Mouse (Mus musculus) limb, embryonic 10.5 days (tissue): ENCODE results near the gene Adam1b. TPM values are rescaled to one million over a fixed set of nuclear protein-coding genes. Genes with fewer than 3 reads are reported as not detected.
"Not testable (repeated sequence)": the region's sequence is repeated elsewhere in the genome, so short reads cannot be mapped to it uniquely, and the experiment has no call there.

Source experiments
- DNase-seq: peaks from one replicate; pipeline ENCODE4 v3.0.0-alpha.2; 2017; ENCODE audit warnings: low spot score
- H3K27ac ChIP-seq: fragments of 300-500 bp; sonication (generic); 2 replicates; pipeline ENCODE4 v1.5.1; 2016; ENCODE audit warnings: mild to moderate bottlenecking
- H3K27me3 ChIP-seq: fragments of 300-500 bp; sonication (generic); 2 replicates; pipeline ENCODE4 v1.6.1; 2016; ENCODE audit warnings: low read depth, mild to moderate bottlenecking; ENCODE audit not compliant: poor library complexity, severe bottlenecking
- H3K36me3 ChIP-seq: fragments of 300-500 bp; sonication (generic); 2 replicates; pipeline ENCODE4 v1.6.1; 2016; ENCODE audit warnings: mild to moderate bottlenecking, moderate library complexity
- H3K4me1 ChIP-seq: fragments of 300-500 bp; sonication (generic); 2 replicates; pipeline ENCODE4 v1.6.1; 2016
- H3K4me3 ChIP-seq: fragments of 300-500 bp; sonication (generic); 2 replicates; pipeline ENCODE4 v1.5.1; 2016; ENCODE audit warnings: mild to moderate bottlenecking, moderate library complexity
- H3K9me3 ChIP-seq: fragments of 300-500 bp; sonication (generic); replicated peaks from 2 replicates; pipeline ENCODE4 v1.6.1; 2016; ENCODE audit warnings: mild to moderate bottlenecking
- WGBS: fragments of 180-500 bp; shearing (Covaris S2); methylation state at CpG from one replicate; pipeline ENCODE4 v1.1.7; 2016; 5-methylcytosine and 5-hydroxymethylcytosine counted together
- polyA plus RNA-seq: library from polyadenylated mRNA; unstranded; fragments of >200 nt; fragmentation: Nextera tagmentation; extraction: Ambion mirVana; gene quantifications from 2 replicates; pipeline ENCODE4 v1.2.1, GENCODE M21; 2016

Adam1b gene
- polyA plus RNA-seq, 1 experiment from 2014 or later = not detected

- Histone ChIP-seq H3K4me3 (no peak overlapping the region), H3K27me3 (no peaks in the 10 kb centered on the region), H3K36me3 (peaks cover 96% of the 10 kb centered on the region), H3K27ac (no peak overlapping the region), H3K9me3 (no peaks in the 10 kb centered on the region), H3K4me1 (no peaks in the 10 kb centered on the region)
- 92% methylated on average over 5 of the region's 5 CpGs for WGBS
- peak; percentile 39 for DNase-seq
Measured at GRCm38 (mm10) chr5:121534521-121534920, 31.3 kb upstream of the Adam1b start.

GRCm38 (mm10) chr5:121526961-121527360 is 23.7 kb upstream of the Adam1b start:
- H3K9me3 ChIP-seq = no peaks in the 10 kb centered on the region
- no peak overlapping the region for H3K27ac ChIP-seq
- H3K4me1 ChIP-seq = no peaks in the 10 kb centered on the region
- H3K4me3 ChIP-seq = no peak overlapping the region
- no peak for DNase-seq
- no peaks in the 10 kb centered on the region for H3K27me3 ChIP-seq
- peaks cover 93% of the 10 kb centered on the region for H3K36me3 ChIP-seq
- WGBS = 71% methylated on average over 8 of the region's 8 CpGs

GRCm38 (mm10) chr5:121526526-121526925 is 23.3 kb upstream of the Adam1b start:
- H3K27ac ChIP-seq = no peak overlapping the region
- WGBS = 86% methylated on average over 7 of the region's 7 CpGs
- peaks cover 93% of the 10 kb centered on the region for H3K36me3 ChIP-seq
- no peaks in the 10 kb centered on the region for H3K27me3 ChIP-seq
- H3K4me1 ChIP-seq = no peaks in the 10 kb centered on the region
- DNase-seq = no peak
- no peaks in the 10 kb centered on the region for H3K9me3 ChIP-seq
- no peak overlapping the region for H3K4me3 ChIP-seq

- no peak for DNase-seq
- no peak overlapping the region for H3K4me3 ChIP-seq
- peaks cover 93% of the 10 kb centered on the region for H3K36me3 ChIP-seq
- no peak overlapping the region for H3K27ac ChIP-seq
- H3K4me1 ChIP-seq = no peaks in the 10 kb centered on the region
- no peaks in the 10 kb centered on the region for H3K27me3 ChIP-seq
- WGBS = 87% methylated on average over 14 of the region's 14 CpGs
- H3K9me3 ChIP-seq = no peaks in the 10 kb centered on the region
Measured at GRCm38 (mm10) chr5:121525774-121526450, 22.7 kb upstream of the Adam1b start.

GRCm38 (mm10) chr5:121519758-121520157 is 16.5 kb upstream of the Adam1b start:
- DNase-seq, H3K4me1 ChIP-seq, H3K27ac ChIP-seq, H3K4me3 ChIP-seq, H3K9me3 ChIP-seq, H3K27me3 ChIP-seq: not testable (repeated sequence)
- 95% methylated on average over 11 of the region's 17 CpGs for WGBS
- peaks cover 69% of the 10 kb centered on the region for H3K36me3 ChIP-seq

GRCm38 (mm10) chr5:121518983-121519382 is 15.7 kb upstream of the Adam1b start:
- no peaks in the 10 kb centered on the region for H3K4me1 ChIP-seq
- H3K27me3 ChIP-seq = no peaks in the 10 kb centered on the region
- H3K27ac ChIP-seq = no peak overlapping the region
- DNase-seq = no peak
- no peaks in the 10 kb centered on the region for H3K9me3 ChIP-seq
- H3K36me3 ChIP-seq = peaks cover 61% of the 10 kb centered on the region
- WGBS = 93% methylated on average over 9 of the region's 9 CpGs
- H3K4me3 ChIP-seq = no peak overlapping the region

- H3K4me1 ChIP-seq = no peaks in the 10 kb centered on the region
- no peak for DNase-seq
- H3K27ac ChIP-seq = no peak overlapping the region
- no peaks in the 10 kb centered on the region for H3K27me3 ChIP-seq
- 87% methylated on average over 7 of the region's 7 CpGs for WGBS
- no peak overlapping the region for H3K4me3 ChIP-seq
- no peaks in the 10 kb centered on the region for H3K9me3 ChIP-seq
- H3K36me3 ChIP-seq = no peaks in the 10 kb centered on the region
Measured at GRCm38 (mm10) chr5:121510009-121510408, 6.8 kb upstream of the Adam1b start.

GRCm38 (mm10) chr5:121506846-121507245 is 3.6 kb upstream of the Adam1b start:
- Histone ChIP-seq H3K36me3 (no peaks in the 10 kb centered on the region), H3K4me3 (no peak overlapping the region), H3K27me3 (no peaks in the 10 kb centered on the region), H3K4me1 (no peaks in the 10 kb centered on the region), H3K9me3 (no peaks in the 10 kb centered on the region), H3K27ac (no peak overlapping the region)
- no peak for DNase-seq
- 92% methylated on average over 1 of the region's 1 CpGs for WGBS

DNA sequence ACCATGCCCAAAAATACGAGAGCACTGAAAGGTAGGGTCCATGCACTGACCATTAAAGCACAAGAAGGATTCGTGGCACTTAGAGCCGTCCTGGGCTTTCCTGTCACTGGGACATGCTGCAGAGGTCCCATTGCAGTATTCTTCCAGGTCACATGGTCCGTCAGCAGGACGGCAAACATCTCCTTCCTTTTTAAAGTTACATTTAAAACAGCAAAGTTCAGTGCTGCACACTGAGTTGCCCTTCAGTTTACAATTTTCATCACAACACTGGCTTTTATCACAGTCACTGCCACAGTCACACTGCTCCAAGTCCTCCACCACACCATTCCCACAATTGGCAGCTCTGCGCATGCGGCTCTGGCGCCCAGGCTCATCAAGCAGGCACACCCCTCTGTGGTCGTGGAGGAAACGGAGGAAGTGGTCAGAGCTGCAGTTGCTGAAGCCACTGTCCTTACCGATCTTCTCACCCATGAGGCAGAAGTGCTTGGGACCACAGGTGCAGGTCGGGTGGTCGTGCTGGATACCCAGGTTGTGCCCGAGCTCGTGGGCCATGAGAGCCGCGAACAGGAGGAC is 1.7 kb downstream of the Adam1b start:
- DNase-seq, H3K4me1 ChIP-seq, H3K27me3 ChIP-seq, H3K9me3 ChIP-seq, H3K36me3 ChIP-seq, H3K4me3 ChIP-seq, H3K27ac ChIP-seq: not testable (repeated sequence)
- WGBS = 78% methylated on average over 11 of the region's 17 CpGs

- WGBS = 75% methylated on average over 7 of the region's 7 CpGs
- Histone ChIP-seq H3K4me1 (no peaks in the 10 kb centered on the region), H3K36me3 (no peaks in the 10 kb centered on the region), H3K27ac (no peak overlapping the region), H3K4me3 (no peak overlapping the region), H3K9me3 (no peaks in the 10 kb centered on the region), H3K27me3 (no peaks in the 10 kb centered on the region)
- DNase-seq = no peak
Measured at GRCm38 (mm10) chr5:121500719-121501118, 2.5 kb downstream of the Adam1b start.

GRCm38 (mm10) chr5:121493305-121493704 is 9.9 kb downstream of the Adam1b start:
- H3K4me3 ChIP-seq = no peak overlapping the region
- no peaks in the 10 kb centered on the region for H3K9me3 ChIP-seq
- peaks cover 10% of the 10 kb centered on the region for H3K4me1 ChIP-seq
- no peak for DNase-seq
- no peaks in the 10 kb centered on the region for H3K36me3 ChIP-seq
- H3K27ac ChIP-seq = no peak overlapping the region
- no peaks in the 10 kb centered on the region for H3K27me3 ChIP-seq
- WGBS = 81% methylated on average over 8 of the region's 8 CpGs

DNA sequence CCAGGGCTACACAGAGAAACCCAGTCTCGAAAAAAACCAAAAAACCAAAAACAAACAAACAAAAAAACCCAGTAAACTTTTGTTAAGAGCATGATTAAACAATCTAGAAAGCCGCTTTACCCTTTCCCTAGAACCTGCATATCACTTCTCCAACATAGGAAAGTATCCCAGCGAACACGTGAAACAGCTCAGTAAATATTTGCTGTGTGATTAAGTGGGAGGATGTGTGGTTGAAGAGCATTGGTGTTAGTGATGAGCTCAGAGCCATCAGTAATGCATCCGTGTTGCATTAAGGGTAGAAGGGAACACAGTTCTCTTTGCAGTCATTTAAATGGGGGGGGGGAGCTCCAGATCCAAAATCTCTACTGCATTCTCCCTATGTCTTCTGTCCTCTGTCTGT is 18.4 kb downstream of the Adam1b start:
- H3K27me3 ChIP-seq = no peaks in the 10 kb centered on the region
- H3K9me3 ChIP-seq = no peaks in the 10 kb centered on the region
- H3K4me1 ChIP-seq = no peaks in the 10 kb centered on the region
- H3K27ac ChIP-seq = no peak overlapping the region
- 87% methylated on average over 5 of the region's 5 CpGs for WGBS
- no peaks in the 10 kb centered on the region for H3K36me3 ChIP-seq
- no peak for DNase-seq
- H3K4me3 ChIP-seq = no peak overlapping the region

DNA sequence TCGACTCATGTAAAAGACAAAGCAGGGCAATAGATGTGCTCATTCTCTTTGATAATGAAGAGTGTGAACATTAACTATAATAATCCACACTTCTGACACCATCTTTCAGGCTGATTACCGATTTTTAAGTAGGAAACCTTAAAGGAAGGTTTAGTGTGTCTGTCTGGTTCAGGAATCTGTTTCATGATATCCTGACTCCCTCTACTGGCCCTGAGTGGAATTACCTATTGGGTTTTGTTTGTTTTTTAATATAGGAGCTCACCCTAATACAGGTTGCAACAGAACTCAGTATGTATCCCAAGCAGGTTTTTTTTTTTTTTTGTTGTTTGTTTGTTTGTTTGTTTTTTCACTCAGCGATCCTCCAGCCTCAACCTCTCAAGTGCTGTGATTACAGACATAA is 25.6 kb downstream of the Adam1b start:
- no peak overlapping the region for H3K4me3 ChIP-seq
- 42% methylated on average over 3 of the region's 3 CpGs for WGBS
- H3K27me3 ChIP-seq = no peaks in the 10 kb centered on the region
- no peak for DNase-seq
- no peaks in the 10 kb centered on the region for H3K9me3 ChIP-seq
- H3K27ac ChIP-seq = no peak overlapping the region
- no peaks in the 10 kb centered on the region for H3K36me3 ChIP-seq
- no peaks in the 10 kb centered on the region for H3K4me1 ChIP-seq

- no peaks in the 10 kb centered on the region for H3K36me3 ChIP-seq
- no peaks in the 10 kb centered on the region for H3K4me1 ChIP-seq
- H3K9me3 ChIP-seq = no peaks in the 10 kb centered on the region
- 93% methylated on average over 1 of the region's 1 CpGs for WGBS
- H3K27ac ChIP-seq = no peak overlapping the region
- DNase-seq = no peak
- no peak overlapping the region for H3K4me3 ChIP-seq
- H3K27me3 ChIP-seq = no peaks in the 10 kb centered on the region
Measured at GRCm38 (mm10) chr5:121476040-121476439, 27.2 kb downstream of the Adam1b start.
